Mouse (Mus musculus): ENCODE measurements around the gene Ccdc114.
"Not testable (repeated sequence)": the region's sequence is repeated elsewhere in the genome, so short reads cannot be mapped to it uniquely, and the experiment has no call there.

Gene Ccdc114

GRCm38 (mm10) chr7:45919083-45919671 is 4.7 kb upstream of the Ccdc114 start:
- DNase-seq (ENCODE audit: low spot score), result no peak

- DNase-seq (ENCODE audit: low spot score), result no peak
These were observed 4.1 kb upstream of the Ccdc114 start for GRCm38 (mm10) chr7:45919761-45920160.

- no peak for DNase-seq (ENCODE audit: low spot score)
These were observed 3.2 kb upstream of the Ccdc114 start for GRCm38 (mm10) chr7:45920583-45921241.

DNA sequence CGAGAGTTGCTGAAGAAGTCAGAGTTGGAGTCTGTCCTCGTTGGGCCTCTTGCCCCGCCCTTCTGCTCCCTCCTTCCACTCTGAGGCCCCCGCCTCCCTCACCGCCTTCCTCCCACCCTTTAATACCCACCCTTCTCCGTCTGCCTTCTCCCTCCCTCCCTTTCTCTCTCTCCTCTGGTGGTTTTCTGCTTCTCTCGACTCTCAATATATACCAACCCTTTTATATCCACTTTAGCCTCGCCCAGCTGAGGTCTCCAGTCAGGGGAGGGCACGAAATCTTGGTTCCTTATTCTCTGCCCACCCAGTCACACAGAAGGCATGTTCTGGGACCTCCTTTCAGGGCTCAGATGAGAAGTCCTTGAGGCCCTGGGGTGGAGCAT is 2.6 kb upstream of the Ccdc114 start, which contains the start of gene Emp3:
Emp3 (minus strand) TSS at position 163 of the 380 bp plus-strand sequence.
- DNase-seq (ENCODE audit: low spot score), result no peak

GRCm38 (mm10) chr7:45921950-45922600 is 1.8 kb upstream of the Ccdc114 start:
- DNase-seq (ENCODE audit: low spot score), result no peak

DNA sequence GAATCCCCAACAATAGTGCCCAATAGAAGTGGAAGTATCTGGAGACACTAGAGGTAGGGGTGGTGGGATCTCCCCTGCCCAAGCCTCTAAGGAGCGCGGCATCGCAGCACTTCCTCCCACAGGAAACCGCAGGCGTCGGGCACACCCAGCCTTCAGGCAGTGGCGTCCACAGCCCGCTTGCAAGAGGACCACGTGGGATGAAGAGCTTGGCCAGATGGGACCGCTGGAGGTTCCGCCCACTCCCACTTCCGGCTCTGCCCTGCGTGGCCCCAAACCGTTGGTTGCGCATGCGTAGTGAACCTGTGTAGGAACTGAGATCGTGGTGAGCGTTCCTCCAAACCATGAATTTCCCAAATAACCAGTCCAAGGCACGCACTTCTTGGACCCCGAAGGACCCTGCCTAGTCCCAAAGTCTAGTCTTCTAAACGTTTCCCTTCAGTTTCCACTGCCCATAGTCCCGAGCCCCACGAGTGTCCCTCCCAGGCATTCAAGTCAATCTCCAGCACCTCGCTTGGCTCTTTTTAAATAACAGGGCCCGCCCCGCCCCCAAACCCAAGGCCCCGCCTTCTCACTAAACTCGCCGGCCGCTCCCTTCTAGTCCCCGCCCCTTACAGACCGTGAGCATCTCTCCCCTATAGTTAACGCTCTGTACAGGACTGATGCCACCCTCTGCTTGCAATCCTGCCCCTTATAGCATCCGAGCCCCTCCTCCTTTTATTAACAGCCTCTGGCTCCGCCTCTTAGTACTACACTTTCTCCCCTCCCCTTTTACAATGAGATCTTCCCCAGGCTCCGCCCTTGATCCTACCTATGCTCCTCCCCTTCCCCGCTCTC is 727 bp upstream of the Ccdc114 start:
- DNase-seq (ENCODE audit: low spot score), result peak; percentile 81

GRCm38 (mm10) chr7:45924429-45924816 is 551 bp downstream of the Ccdc114 start:
- DNase-seq (ENCODE audit: low spot score), result no peak

GRCm38 (mm10) chr7:45928626-45929295 is 4.9 kb downstream of the Ccdc114 start:
- DNase-seq (ENCODE audit: low spot score), result no peak

GRCm38 (mm10) chr7:45929688-45930087 is 5.8 kb downstream of the Ccdc114 start:
- no peak for DNase-seq (ENCODE audit: low spot score)

- not testable (repeated sequence) for DNase-seq (ENCODE audit: low spot score)
These were observed 9.9 kb downstream of the Ccdc114 start for GRCm38 (mm10) chr7:45933766-45934165.

GRCm38 (mm10) chr7:45935114-45935513 is 11.2 kb downstream of the Ccdc114 start:
- peak; percentile 54 for DNase-seq (ENCODE audit: low spot score)

- DNase-seq (ENCODE audit: low spot score), result no peak
These were observed 16.0 kb downstream of the Ccdc114 start for GRCm38 (mm10) chr7:45939836-45940235.

GRCm38 (mm10) chr7:45941986-45942385 is 18.1 kb downstream of the Ccdc114 start:
- no peak for DNase-seq (ENCODE audit: low spot score)

GRCm38 (mm10) chr7:45943280-45943679 is 19.4 kb downstream of the Ccdc114 start:
- DNase-seq (ENCODE audit: low spot score), result not testable (repeated sequence)

DNA sequence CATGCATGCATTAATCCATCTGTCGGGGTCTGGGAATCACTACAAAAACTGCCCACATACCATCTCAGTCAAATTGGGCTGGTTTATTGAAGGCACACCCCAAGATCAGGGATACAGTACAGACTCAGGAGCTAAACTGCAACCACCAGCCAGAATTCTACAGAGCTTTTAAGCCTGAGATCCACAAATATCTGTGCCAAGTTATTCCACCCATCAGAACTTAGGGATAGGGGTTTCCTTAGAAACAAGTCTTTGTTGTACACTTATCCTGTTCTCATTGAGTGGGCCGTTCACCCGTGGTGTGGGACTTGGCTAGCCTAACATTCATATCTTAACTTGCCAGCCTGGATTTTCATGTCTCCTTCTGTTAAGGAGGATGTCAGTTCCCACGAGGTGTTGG is 25.2 kb downstream of the Ccdc114 start:
- DNase-seq (ENCODE audit: low spot score), result no peak

DNA sequence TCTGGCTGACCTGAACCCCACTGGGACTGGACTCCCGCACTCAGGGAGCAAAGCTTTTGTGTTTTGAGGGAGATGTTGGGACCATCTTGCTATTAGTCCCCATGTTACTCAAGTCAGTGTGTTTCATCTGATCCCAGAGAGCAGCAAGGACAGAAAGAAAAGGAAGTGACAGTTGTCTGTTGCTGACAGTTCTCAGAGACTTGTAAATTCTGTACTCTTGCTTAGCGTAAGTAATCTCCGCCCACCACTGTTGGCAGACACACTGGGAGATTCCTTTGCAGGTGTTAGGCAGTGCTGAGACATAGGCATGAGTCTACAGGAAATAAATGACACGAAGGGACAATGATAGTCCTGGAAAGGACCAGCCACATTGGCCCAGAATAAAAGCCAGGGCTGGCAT is 32.7 kb downstream of the Ccdc114 start:
- DNase-seq (ENCODE audit: low spot score), result no peak

DNA sequence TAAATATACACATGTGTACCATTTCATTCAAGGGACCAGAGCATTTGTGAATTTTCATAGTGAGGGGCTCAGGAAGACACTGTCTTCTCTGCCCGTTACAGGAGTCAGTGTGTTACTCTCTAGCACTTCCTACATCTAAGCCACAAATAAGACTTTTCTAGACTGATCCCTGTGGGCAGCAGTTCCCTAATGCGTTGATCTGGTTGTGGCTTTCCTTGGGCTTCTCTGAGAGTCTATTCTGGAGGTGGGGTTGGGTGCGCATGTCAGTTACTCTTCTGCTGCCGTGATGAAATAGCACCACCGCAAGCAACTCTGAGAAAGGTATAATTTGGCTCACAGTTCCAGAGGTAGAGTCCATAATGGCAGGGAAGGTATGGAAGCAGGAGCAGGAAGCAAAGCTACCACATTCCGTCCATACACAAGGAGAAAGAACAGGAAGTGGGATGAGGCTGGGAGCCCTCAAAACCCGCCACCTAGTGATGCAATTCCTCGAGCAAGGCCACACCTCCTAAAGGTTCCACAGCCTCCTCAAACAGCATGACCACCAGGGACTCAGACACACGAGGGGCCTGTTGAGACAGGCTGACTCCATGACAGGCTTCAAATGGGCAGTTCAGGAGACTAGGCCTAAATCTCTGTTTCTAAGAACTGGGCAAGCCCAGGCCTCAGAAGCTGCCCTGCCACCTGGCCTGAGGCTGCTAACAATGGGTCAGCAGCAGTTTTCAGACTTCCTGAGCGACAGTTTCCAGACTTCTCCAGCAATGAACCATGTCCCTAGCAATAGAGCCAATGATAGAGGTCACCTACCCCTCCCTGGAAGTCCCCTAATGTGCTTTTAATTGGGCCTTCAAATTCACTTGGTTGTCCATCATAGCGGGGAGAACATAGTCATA is 48.2 kb downstream of the Ccdc114 start:
- DNase-seq (ENCODE audit: low spot score), result no peak

DNA sequence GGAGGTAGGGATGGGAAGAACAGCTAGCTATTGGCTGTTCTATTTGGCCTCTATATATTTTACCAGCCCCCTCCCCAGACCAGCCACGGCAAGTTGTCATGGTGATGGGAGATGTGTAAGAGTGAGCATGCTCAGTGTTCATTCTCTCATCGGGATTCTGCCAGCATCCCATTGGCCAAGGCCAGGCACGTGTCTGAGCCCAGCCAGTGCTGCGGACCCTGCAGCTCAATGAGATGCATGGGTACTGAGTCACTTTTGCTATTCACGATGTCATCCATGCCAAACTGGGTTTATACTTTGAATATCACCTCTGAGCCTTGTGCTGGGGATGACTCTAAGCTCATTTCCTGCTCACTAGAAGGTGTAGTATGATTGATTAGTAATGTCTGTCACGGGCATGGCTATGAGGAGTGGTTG is 49.4 kb downstream of the Ccdc114 start:
- DNase-seq (ENCODE audit: low spot score), result no peak

GRCm38 (mm10) chr7:45974103-45974502 is 50.2 kb downstream of the Ccdc114 start:
- DNase-seq (ENCODE audit: low spot score), result no peak

DNA sequence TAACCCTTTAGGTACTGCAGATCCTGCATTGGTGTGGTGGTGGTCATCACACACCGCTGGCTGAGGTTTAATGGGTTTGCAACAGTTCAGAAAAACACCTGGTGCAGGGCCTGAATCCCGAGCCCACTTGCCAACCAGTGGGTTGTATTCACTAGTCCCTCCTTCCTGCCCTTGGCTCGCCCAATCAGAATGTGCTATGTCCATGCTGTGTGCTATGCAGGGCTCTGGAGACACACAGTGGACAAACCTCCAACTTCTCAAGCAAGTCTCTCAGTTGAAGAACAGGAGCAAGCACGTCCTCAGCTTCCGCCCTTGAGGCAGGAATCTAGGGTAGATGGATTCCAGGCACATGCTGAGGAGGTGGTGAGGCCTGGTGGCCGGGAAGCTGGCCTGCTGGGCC is 50.6 kb downstream of the Ccdc114 start:
- DNase-seq (ENCODE audit: low spot score), result no peak

GRCm38 (mm10) chr7:45981612-45982011 is 57.7 kb downstream of the Ccdc114 start:
- DNase-seq (ENCODE audit: low spot score), result no peak
